Mouse (Mus musculus) CH12.LX (cell line): ENCODE results near the gene Cd55b.

ENCODE experiments used
- CTCF ChIP-seq, 2 experiments: IDR thresholded peaks in 1 of 2; conservative IDR thresholded peaks in 1 of 2; 2 replicates each; pipeline ENCODE4 v1.5.1; 2011 to 2012; ENCODE audit warnings: low read depth in 2 of 2, low read length in 2 of 2, improper control_type of control experiment in 1 of 2, inconsistent platforms in 1 of 2, mild to moderate bottlenecking in 1 of 2, moderate library complexity in 1 of 2
- EP300 ChIP-seq: IDR thresholded peaks from 2 replicates; pipeline ENCODE4 v1.6.1; 2011; ENCODE audit warnings: low read length, improper control_type of control experiment
- ETS1 ChIP-seq: conservative IDR thresholded peaks from 2 replicates; pipeline ENCODE4 v1.6.1; 2012; ENCODE audit warnings: low read depth, mild to moderate bottlenecking, inconsistent platforms, low read length, improper control_type of control experiment, moderate library complexity
- HCFC1 ChIP-seq: IDR thresholded peaks from 2 replicates; pipeline ENCODE4 v1.6.1; 2012; ENCODE audit warnings: low read depth, mild to moderate bottlenecking, inconsistent platforms, low read length, improper control_type of control experiment
- JUND ChIP-seq: conservative IDR thresholded peaks from 2 replicates; pipeline ENCODE4 v1.6.1; 2011; ENCODE audit warnings: low read depth, low read length, improper control_type of control experiment
- MAX ChIP-seq: IDR thresholded peaks from 2 replicates; pipeline ENCODE4 v1.6.1; 2011; ENCODE audit warnings: low read length, improper control_type of control experiment
- POLR2A ChIP-seq: IDR thresholded peaks from 2 replicates; pipeline ENCODE4 v1.6.1; 2011; ENCODE audit warnings: low read depth, mild to moderate bottlenecking, improper control_type of control experiment, low read length
- USF1 ChIP-seq: IDR thresholded peaks from 2 replicates; pipeline ENCODE4 v1.6.1; 2014; ENCODE audit warnings: low read depth, mild to moderate bottlenecking, inconsistent platforms, low read length, improper control_type of control experiment
- ZC3H11A ChIP-seq: IDR thresholded peaks from 2 replicates; pipeline ENCODE4 v1.6.1; 2012; ENCODE audit warnings: low read depth, mild to moderate bottlenecking, inconsistent platforms, low read length, improper control_type of control experiment
- ZMIZ1 ChIP-seq: IDR thresholded peaks from 2 replicates; pipeline ENCODE4 v1.6.1; 2012; ENCODE audit warnings: low read depth, mild to moderate bottlenecking, inconsistent platforms, low read length, improper control_type of control experiment
- ZNF384 ChIP-seq: IDR thresholded peaks from 2 replicates; pipeline ENCODE4 v1.6.1; 2012; ENCODE audit warnings: low read depth, low read length, improper control_type of control experiment, inconsistent platforms

GRCm38 (mm10) chr1:130430920-130431319 is 8.1 kb upstream of the Cd55b start:
- TF ChIP-seq CTCF (conservative IDR thresholded peaks at IDR 0.05 in 1 of 2, IDR thresholded peaks at IDR 0.05 in 1 of 2; ENCODE audit: low read depth in 2 of 2, low read length in 2 of 2) (no peak), POLR2A (no peak), EP300 (no peak), ZNF384 (no peak), ZC3H11A (no peak), ETS1 (no peak), USF1 (no peak), HCFC1 (no peak), ZMIZ1 (no peak), JUND (no peak), MAX (no peak)
